Mouse (Mus musculus) small intestine, adult 2 months (tissue): ENCODE data around the gene Gm9857.

Experiments used
- CTCF ChIP-seq: fragments of 200-500 bp; IDR thresholded peaks from 2 replicates; pipeline ENCODE4 v1.5.1; 2012; ENCODE audit warnings: low read depth, mild to moderate bottlenecking, control low read depth, inconsistent platforms, low read length, moderate library complexity, mixed read lengths; ENCODE audit not compliant: insufficient replicate concordance, insufficient read length; ENCODE audit errors: extremely low read depth
- POLR2A ChIP-seq: fragments of 200-500 bp; IDR thresholded peaks from 2 replicates; pipeline ENCODE4 v1.6.1; 2012; ENCODE audit warnings: low read depth, mild to moderate bottlenecking, control low read depth, inconsistent platforms, low read length, moderate library complexity

DNA sequence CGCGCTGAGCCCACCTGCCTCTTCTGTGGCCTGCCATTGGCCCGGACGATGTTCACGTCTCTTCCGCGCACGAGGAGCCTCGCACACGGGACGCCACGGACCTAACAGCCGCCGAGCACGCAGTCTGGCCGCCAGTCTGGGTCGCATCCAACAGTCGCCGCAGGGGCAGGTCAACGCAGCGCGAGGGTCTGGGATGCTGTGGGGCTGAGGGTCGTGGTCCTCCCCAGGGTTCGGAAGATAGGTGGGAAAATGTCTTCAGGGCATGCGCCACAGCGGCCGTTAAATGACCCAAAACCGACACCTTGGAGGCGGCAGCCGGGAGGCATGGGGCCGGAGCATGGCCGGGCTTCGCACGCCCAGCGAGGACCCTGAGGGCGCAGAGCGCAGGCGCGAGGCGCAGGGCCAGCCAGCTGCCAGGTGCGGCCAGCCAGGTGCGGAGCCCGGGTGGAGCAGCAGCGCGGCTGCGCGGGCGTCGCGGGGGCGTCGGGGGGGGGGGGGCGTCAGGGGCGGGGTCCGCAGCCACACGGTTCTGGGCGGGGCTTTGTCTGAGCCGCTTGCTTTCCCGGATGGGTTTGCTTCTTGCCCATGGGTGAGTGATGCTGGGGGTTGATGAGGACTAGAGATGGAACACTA, at the start of gene Gm9857:
- no peak for TF ChIP-seq POLR2A
- TF ChIP-seq CTCF: no peak
